9 mouse cellular contexts compared by ENCODE assay signal in the genomic region with DNA sequence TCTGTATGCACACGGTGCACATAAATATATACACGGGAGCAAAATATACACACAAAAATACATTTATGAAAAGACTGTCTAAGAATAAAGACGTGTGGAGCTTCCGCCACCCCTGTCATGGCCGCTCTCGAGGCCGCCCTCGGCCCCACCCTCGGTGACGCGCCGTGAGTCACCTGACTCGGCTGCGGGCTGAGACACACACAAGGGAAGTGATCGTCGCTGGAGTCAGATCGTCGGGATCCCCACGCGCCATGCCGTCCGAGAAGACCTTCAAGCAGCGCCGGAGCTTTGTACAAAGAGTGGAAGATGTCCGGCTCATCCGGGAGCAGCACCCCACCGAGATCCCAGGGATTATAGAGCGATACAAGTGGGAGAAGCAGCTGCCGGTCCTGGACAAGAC. TPM values are rescaled to one million over a fixed set of nuclear protein-coding genes. Genes with fewer than 3 reads are reported as not detected.
DNase-seq lines count a peak whose midpoint lies in the region; ATAC-seq and TF ChIP-seq lines count a peak whose summit lies in the region.
"Had no signal": no experiment of that assay in that cellular context is flagged by ENCODE, and none has a peak within 500 bp of the region (broad histone marks: within the 10 kb centered on the region; RNA-seq: fewer than 3 reads in every experiment).

No protein-coding gene starts in this region.

- no peaks in the 10 kb centered on the region for H3K36me3 ChIP-seq in heart, embryonic 10.5 days
- no peaks in the 10 kb centered on the region for H3K36me3 ChIP-seq in ES-E14 (ENCODE audit: control insufficient read depth, insufficient read depth, low read length, poor library complexity, severe bottlenecking)
- no peaks in the 10 kb centered on the region for H3K36me3 ChIP-seq in liver, postnatal 0 days (replicated peaks; ENCODE audit: insufficient read depth, low read length)

- H3K4me1 ChIP-seq in heart, embryonic 10.5 days, result no peaks in the 10 kb centered on the region
- H3K4me1 ChIP-seq in ES-E14 (ENCODE audit: control insufficient read depth in 2 of 2, insufficient read depth in 2 of 2, low read length in 2 of 2, poor library complexity in 1 of 2), result peaks cover 0 to 3% of the 10 kb centered on the region in 2 experiments; a peak in 1 of 4 replicates
- H3K4me1 ChIP-seq in liver, postnatal 0 days (ENCODE audit: insufficient read depth), result no peaks in the 10 kb centered on the region

- TF ChIP-seq EP300 in liver, postnatal 0 days (IDR thresholded peaks at IDR 0.05; ENCODE audit: low read depth), result no peak

- ATAC-seq in liver, postnatal 0 days, result 0 out of 2 replicates have a peak, but pooled peaks have one; percentile 38
- ATAC-seq in inflammation-experienced regulatory T-cells, adult 6 months, result no peak

- in situ Hi-C loops in ES-E14 (cut with MboI; ENCODE audit: low sequenced_read_pairs in 2 of 2, unreplicated experiment in 2 of 2), result no loop called here

- DNase-seq in heart, embryonic 10.5 days (ENCODE audit: low spot score), result no peak
- no peak for DNase-seq in heart, adult 11 months
- DNase-seq in ES-E14 (ENCODE audit: low read depth, low spot score), result no peak
- DNase-seq in heart, postnatal 14 days, result peak; percentile 13 to 25
- peak; percentile 29 for DNase-seq in liver, postnatal 0 days
- DNase-seq in spleen, postnatal 4 days (ENCODE audit: low spot score in 2 of 2), result no peak
- no peak for DNase-seq in urinary bladder, postnatal 36 days (ENCODE audit: low spot score in 2 of 2)

- intact Hi-C loops in heart, postnatal 14 days (cut with DNase I), result no loop called here

- no peaks in the 10 kb centered on the region for H3K27me3 ChIP-seq in heart, embryonic 10.5 days (ENCODE audit: insufficient read depth, poor library complexity, severe bottlenecking)
- no peaks in the 10 kb centered on the region for H3K27me3 ChIP-seq in liver, postnatal 0 days (ENCODE audit: insufficient read depth, low read length)
- H3K27me3 ChIP-seq: CH12.LX had no signal

- 37% methylated on average over 29 of the region's 29 CpGs for WGBS in heart, embryonic 10.5 days
- WGBS in liver, postnatal 0 days (ENCODE audit: insufficient replicate concordance), result 68% methylated on average over 29 of the region's 29 CpGs

- H3K4me2 ChIP-seq in liver, postnatal 0 days (ENCODE audit: low read depth, low read length), result peak overlapping the region; percentile 26; the same call in 1 of the 2 replicates

- H3K9ac ChIP-seq in ES-E14 (ENCODE audit: insufficient read depth, low read depth, low read length, poor library complexity, severe bottlenecking), result peak overlapping the region; percentile 92
- H3K9ac ChIP-seq in liver, postnatal 0 days (replicated peaks), result no peak overlapping the region

- no peak overlapping the region for H3K27ac ChIP-seq in heart, embryonic 10.5 days
- peak overlapping the region; percentile 50; the same call in 1 of the 2 replicates for H3K27ac ChIP-seq in ES-E14 (ENCODE audit: insufficient read depth, low read depth, low read length, poor library complexity, severe bottlenecking)
- no peak overlapping the region for H3K27ac ChIP-seq in liver, postnatal 0 days (ENCODE audit: low read depth)

- peak overlapping the region; percentile 45 for H3K4me3 ChIP-seq in heart, embryonic 10.5 days
- peak overlapping the region; percentile 71 to 79 for H3K4me3 ChIP-seq in ES-E14 (ENCODE audit: insufficient read depth in 1 of 2, low read depth in 1 of 2, low read length in 2 of 2, poor library complexity in 1 of 2, severe bottlenecking in 1 of 2)
- H3K4me3 ChIP-seq in liver, postnatal 0 days (ENCODE audit: low read depth, low read length), result 0 out of 2 replicates have a peak overlapping the region, but pooled peaks have one; percentile 6

- no peaks in the 10 kb centered on the region for H3K9me3 ChIP-seq in heart, embryonic 10.5 days
- no peaks in the 10 kb centered on the region for H3K9me3 ChIP-seq in ES-E14 (ENCODE audit: control insufficient read depth, insufficient read depth, low read depth, low read length)
- no peaks in the 10 kb centered on the region for H3K9me3 ChIP-seq in liver, postnatal 0 days (ENCODE audit: low read length)

- TF ChIP-seq CTCF in liver, postnatal 0 days (IDR thresholded peaks at IDR 0.05; ENCODE audit: low read depth), result no peak

TF ChIP-seq in ES-E14, 5 proteins besides CTCF, POLR2A, EP300 and RAD21:
- TF ChIP-seq MAFK (IDR thresholded peaks at IDR 0.05; ENCODE audit: insufficient read depth, low read depth, low read length) (no peak), ZNF384 (IDR thresholded peaks at IDR 0.05; ENCODE audit: low read depth, low read length) (no peak), CHD2 (IDR thresholded peaks at IDR 0.05; ENCODE audit: low read depth, low read length) (no peak), ZC3H11A (IDR thresholded peaks at IDR 0.05; ENCODE audit: borderline replicate concordance, low read depth, low read length) (no peak), HCFC1 (IDR thresholded peaks at IDR 0.05; ENCODE audit: borderline replicate concordance, insufficient read depth, low read length) (no peak)

RNA-seq across cellular contexts. Expression of gene Flt3, which starts 8.4 kb away (rescaled TPM):
- 0.04 TPM in 1 of 2 replicates, not detected in the other for polyA plus RNA-seq in heart, embryonic 10.5 days (2016; fragmentation: Nextera tagmentation; extraction: Ambion mirVana)
- 0.16 and 0.27 TPM in 2 replicates for total RNA-seq in ES-E14 (2012; rRNA removed)
- total RNA-seq in heart, postnatal 14 days (2021), result under 1 TPM; 0.12 to 0.15 TPM
- 1.3 and 1.5 TPM in 2 replicates for polyA plus RNA-seq in liver, postnatal 0 days (2015; fragmentation: Nextera tagmentation; extraction: Ambion mirVana)
- polyA plus RNA-seq in inflammation-experienced regulatory T-cells, adult 6 months (2017; shearing (Covaris generic)), result under 1 TPM in 1 of 3 experiments, not detected in 2; 0.38 TPM

RNA-seq across cellular contexts. Expression of gene Pan3, which starts 21.2 kb away (rescaled TPM):
- 31.6 and 38.8 TPM in 2 replicates for polyA plus RNA-seq in heart, embryonic 10.5 days (2016; fragmentation: Nextera tagmentation; extraction: Ambion mirVana)
- 57.3 and 61.8 TPM in 2 replicates for total RNA-seq in ES-E14 (2012; rRNA removed)
- total RNA-seq in heart, postnatal 14 days (2021), result 10 to 100 TPM; 53.9 to 62.5 TPM
- polyA plus RNA-seq in liver, postnatal 0 days (2015; fragmentation: Nextera tagmentation; extraction: Ambion mirVana), result 25.2 and 29.9 TPM in 2 replicates
- 100 to 1,000 TPM; 147 to 215 (median 207) TPM for polyA plus RNA-seq in inflammation-experienced regulatory T-cells, adult 6 months (2017; shearing (Covaris generic))

Comparison
In these comparisons a context has a peak if more than half of its experiments do, and no peak if none do; other contexts are left out.
1. DNase-seq: peak in heart, postnatal 14 days (2 of 2) and liver, postnatal 0 days (single experiment); none in heart, embryonic 10.5 days (single experiment), heart, adult 11 months (single experiment), ES-E14 (single experiment), spleen, postnatal 4 days (0 of 2) and urinary bladder, postnatal 36 days (0 of 2).
2. H3K4me3 ChIP-seq: peak in every context shown above with its lines; median percentile 75 in ES-E14; 45 in heart, embryonic 10.5 days; 6 in liver, postnatal 0 days.